In genomic region chr15:10714409-10715138, GRCm38 (mm10) we compare ENCODE assay signal across 7 mouse cellular contexts. TPM values are rescaled to one million over a fixed set of nuclear protein-coding genes. Genes with fewer than 3 reads are reported as not detected.
DNase-seq lines count a peak whose midpoint lies in the region; ATAC-seq and TF ChIP-seq lines count a peak whose summit lies in the region.

TSS of gene Rai14 (minus strand) at chr15:10714624.

- no peak for TF ChIP-seq CTCF in gastrocnemius, adult 2 months (IDR thresholded peaks at IDR 0.05)

- peak within 1 kb of the TSS; percentile 91 for H3K4me3 ChIP-seq in gastrocnemius, adult 2 months
- H3K4me3 ChIP-seq in hindbrain, embryonic 15.5 days: peak within 1 kb of the TSS; percentile 87
- H3K4me3 ChIP-seq in megakaryocyte, embryonic 14.5 days (replicated peaks): peak within 1 kb of the TSS; percentile 98

- peak within 1 kb of the TSS; percentile 82 for H3K27ac ChIP-seq in gastrocnemius, adult 2 months
- peak within 1 kb of the TSS; percentile 65 for H3K27ac ChIP-seq in hindbrain, embryonic 15.5 days (replicated peaks)

- peaks cover 31% of the 10 kb centered on the region for H3K4me1 ChIP-seq in hindbrain, embryonic 15.5 days (replicated peaks)
- H3K4me1 ChIP-seq in megakaryocyte, embryonic 14.5 days: peaks cover 47% of the 10 kb centered on the region

- intact Hi-C loops in gastrocnemius, adult 2 months (cut with DNase I): loop anchor here (2.0 to 10.0 kb wide), 4 partner anchors 103 to 678 kb away; partner anchors contain the start of genes Brix1 and Rad1
- intact Hi-C loops in left cerebral cortex, postnatal 14 days (cut with DNase I): loop anchor here (10.0 kb wide), 1 partner anchor 150 kb away; no protein-coding TSS in a partner anchor

- no peaks in the 10 kb centered on the region for H3K27me3 ChIP-seq in hindbrain, embryonic 15.5 days
- H3K27me3 ChIP-seq in megakaryocyte, embryonic 14.5 days (replicated peaks): peaks cover 3% of the 10 kb centered on the region

- under 1% methylated on average over 48 of the region's 68 CpGs for WGBS in hindbrain, embryonic 15.5 days

- H3K9me3 ChIP-seq in hindbrain, embryonic 15.5 days: no peaks in the 10 kb centered on the region
- peaks cover 19% of the 10 kb centered on the region for H3K9me3 ChIP-seq in megakaryocyte, embryonic 14.5 days

- peak within 1 kb of the TSS; percentile 99 for H3K4me2 ChIP-seq in hindbrain, embryonic 15.5 days

- peak; percentile 73 for ATAC-seq in hindbrain, embryonic 15.5 days (ENCODE audit: low FRiP score, low read depth)

- H3K9ac ChIP-seq in hindbrain, embryonic 15.5 days: peak within 1 kb of the TSS; percentile 65

- no peaks in the 10 kb centered on the region for H3K36me3 ChIP-seq in hindbrain, embryonic 15.5 days
- H3K36me3 ChIP-seq in megakaryocyte, embryonic 14.5 days (replicated peaks; ENCODE audit: low read length): peaks cover 32% of the 10 kb centered on the region

- peak; percentile 91 to 95 for DNase-seq in adrenal gland, adult (ENCODE audit: inconsistent age in 2 of 2, low spot score in 1 of 2)
- DNase-seq in cerebellum, postnatal 36 days: peak; percentile 20 to 49
- DNase-seq in gastrocnemius, adult 2 months: peak; percentile 88
- peak in 1 of 2 experiments; percentile 17 for DNase-seq in left cerebral cortex, postnatal 14 days (ENCODE audit: low spot score in 2 of 2)
- DNase-seq in right cerebral cortex, postnatal 36 days (ENCODE audit: low spot score in 2 of 2): peak; percentile 18 to 20

RNA-seq across cellular contexts. Expression of gene Rai14, which starts in this region (rescaled TPM):
- total RNA-seq in gastrocnemius, adult 2 months (2021): 1 to 10 TPM; 3.6 to 4.0 TPM
- 10.9 and 15.7 TPM in 2 replicates for polyA plus RNA-seq in hindbrain, embryonic 15.5 days (2015; fragmentation: Nextera tagmentation; extraction: Ambion mirVana)
- total RNA-seq in left cerebral cortex, postnatal 14 days (2021): 10 to 100 TPM; 10.4 to 11.4 TPM
- 2.1 TPM in 1 of 2 replicates, not detected in the other for polyA plus RNA-seq in megakaryocyte, embryonic 14.5 days (2012; ENCODE audit: insufficient read depth, low replicate concordance)
